Mouse (Mus musculus) MN1 (cell line): ENCODE data around the gene B3galt6.

Source experiments
- DNase-seq: peaks from one replicate; pipeline ENCODE4 v3.0.0-alpha.2; 2016; ENCODE audit warnings: low spot score

The B3galt6 gene

GRCm38 (mm10) chr4:155992241-155992905, at the start of gene B3galt6, which contains the start of gene Sdf4:
TSS of gene B3galt6 (minus strand) at chr4:155992649.
TSS of gene Sdf4 (plus strand) at chr4:155992872.
- DNase-seq = peak; percentile 85

GRCm38 (mm10) chr4:156034901-156035300, 42.5 kb upstream of the B3galt6 start:
- no peak for DNase-seq

GRCm38 (mm10) chr4:156034301-156034700, 41.9 kb upstream of the B3galt6 start:
- DNase-seq = no peak

- peak; percentile 75 for DNase-seq
Measured at GRCm38 (mm10) chr4:156033476-156034119, 41.1 kb upstream of the B3galt6 start.

- no peak for DNase-seq
Measured at GRCm38 (mm10) chr4:156032856-156033255, 40.4 kb upstream of the B3galt6 start.

GRCm38 (mm10) chr4:156031593-156032391, 39.3 kb upstream of the B3galt6 start:
- DNase-seq = peak; percentile 86

GRCm38 (mm10) chr4:156031255-156031592, 38.8 kb upstream of the B3galt6 start:
- DNase-seq = peak; percentile 16

- DNase-seq = peak; percentile 21
Measured at GRCm38 (mm10) chr4:156030651-156031118, 38.2 kb upstream of the B3galt6 start.

- no peak for DNase-seq
Measured at GRCm38 (mm10) chr4:156028580-156028979, 36.1 kb upstream of the B3galt6 start.

- DNase-seq = peak; percentile 41
Measured at GRCm38 (mm10) chr4:156026013-156026412, 33.6 kb upstream of the B3galt6 start, which contains the start of gene Tnfrsf18. TSS of gene Tnfrsf18 (plus strand) at chr4:156026164.

- no peak for DNase-seq
Measured at GRCm38 (mm10) chr4:156024184-156024583, 31.7 kb upstream of the B3galt6 start.

- no peak for DNase-seq
Measured at GRCm38 (mm10) chr4:156023520-156023919, 31.1 kb upstream of the B3galt6 start.

- no peak for DNase-seq
Measured at GRCm38 (mm10) chr4:156021942-156022419, 29.5 kb upstream of the B3galt6 start.

GRCm38 (mm10) chr4:156021381-156021780, 28.9 kb upstream of the B3galt6 start:
- no peak for DNase-seq

GRCm38 (mm10) chr4:156019771-156020170, 27.3 kb upstream of the B3galt6 start:
- no peak for DNase-seq

GRCm38 (mm10) chr4:156014436-156014835, 22.0 kb upstream of the B3galt6 start:
- DNase-seq = no peak

- no peak for DNase-seq
Measured at GRCm38 (mm10) chr4:156013637-156014036, 21.2 kb upstream of the B3galt6 start, which contains the start of gene Tnfrsf4. TSS of gene Tnfrsf4 (plus strand) at chr4:156013843.

GRCm38 (mm10) chr4:156008369-156008768, 15.9 kb upstream of the B3galt6 start:
- no peak for DNase-seq

GRCm38 (mm10) chr4:156004109-156004508, 11.7 kb upstream of the B3galt6 start:
- DNase-seq = no peak

- no peak for DNase-seq
Measured at GRCm38 (mm10) chr4:155993606-155994005, 1.2 kb upstream of the B3galt6 start.

GRCm38 (mm10) chr4:155992906-155993547, 578 bp upstream of the B3galt6 start:
- peak; percentile 96 for DNase-seq

GRCm38 (mm10) chr4:155991908-155992230, 580 bp downstream of the B3galt6 start:
- no peak for DNase-seq
